Mouse (Mus musculus) urinary bladder, postnatal 10 days (tissue): ENCODE data around the gene Taar4.

Experiments
- DNase-seq: peaks from one replicate; pipeline ENCODE4 v3.0.0; 2022; ENCODE audit warnings: low spot score

The Taar4 gene

GRCm38 (mm10) chr10:24007034-24007433 lies 46.7 kb downstream of the Taar4 start:
- DNase-seq = no peak

- DNase-seq = no peak
Measured at GRCm38 (mm10) chr10:24008143-24008542, 47.8 kb downstream of the Taar4 start.
